Mouse (Mus musculus): ENCODE results near the gene Fgfr2. TPM values are rescaled to one million over a fixed set of nuclear protein-coding genes. Genes with fewer than 3 reads are reported as not detected.
A peak's percentile ranks its signal among the peaks of the same experiment; 100 is the strongest.

Fgfr2 gene
- polyA plus RNA-seq, 1 experiment from 2014 or later: 18.5 TPM

- no peaks in the 10 kb centered on the region for H3K27me3 ChIP-seq (replicated peaks)
- no peak overlapping the region for H3K4me2 ChIP-seq
- no peaks in the 10 kb centered on the region for H3K9me3 ChIP-seq (replicated peaks)
- WGBS (ENCODE audit: insufficient replicate concordance): 80% methylated on average over 6 of the region's 6 CpGs
- no peak overlapping the region for H3K9ac ChIP-seq
- ATAC-seq: no peak
- peaks cover 24% of the 10 kb centered on the region for H3K4me1 ChIP-seq
- H3K27ac ChIP-seq: no peak overlapping the region
- H3K4me3 ChIP-seq: no peak overlapping the region
- peaks cover 20% of the 10 kb centered on the region for H3K36me3 ChIP-seq
Observed at GRCm38 (mm10) chr7:132853361-132853760, 269.8 kb downstream of the Fgfr2 start.

- H3K27ac ChIP-seq: peak within 1 kb of the TSS; percentile 93
- H3K4me2 ChIP-seq: peak within 1 kb of the TSS; percentile 76
- under 1% methylated on average over 37 of the region's 37 CpGs for WGBS (ENCODE audit: insufficient replicate concordance)
- ATAC-seq: peak; percentile 95
- no peaks in the 10 kb centered on the region for H3K9me3 ChIP-seq (replicated peaks)
- peaks cover 24% of the 10 kb centered on the region for H3K4me1 ChIP-seq
- peak within 1 kb of the TSS; percentile 85 for H3K9ac ChIP-seq
- H3K27me3 ChIP-seq (replicated peaks): no peaks in the 10 kb centered on the region
- peak within 1 kb of the TSS; percentile 85 for H3K4me3 ChIP-seq
- peaks cover 30% of the 10 kb centered on the region for H3K36me3 ChIP-seq
Observed at GRCm38 (mm10) chr7:132852173-132852844, 270.8 kb downstream of the Fgfr2 start, which contains the start of gene Eef1akmt2. Gene Eef1akmt2, minus strand, starts transcription at chr7:132852673.

- 59% methylated on average over 3 of the region's 3 CpGs for WGBS (ENCODE audit: insufficient replicate concordance)
- Histone ChIP-seq H3K4me1 (no peaks in the 10 kb centered on the region), H3K4me2 (no peak overlapping the region), H3K27ac (no peak overlapping the region), H3K27me3 (replicated peaks) (no peaks in the 10 kb centered on the region), H3K36me3 (peaks cover 31% of the 10 kb centered on the region), H3K9ac (no peak overlapping the region), H3K4me3 (no peak overlapping the region), H3K9me3 (replicated peaks) (no peaks in the 10 kb centered on the region)
- ATAC-seq: no peak
Observed at GRCm38 (mm10) chr7:132843152-132843551, 280.0 kb downstream of the Fgfr2 start.

GRCm38 (mm10) chr7:132842455-132842854 lies 280.7 kb downstream of the Fgfr2 start:
- Histone ChIP-seq H3K27ac (no peak overlapping the region), H3K4me1 (no peaks in the 10 kb centered on the region), H3K9me3 (replicated peaks) (no peaks in the 10 kb centered on the region), H3K4me2 (no peak overlapping the region), H3K36me3 (peaks cover 28% of the 10 kb centered on the region), H3K4me3 (no peak overlapping the region), H3K27me3 (replicated peaks) (no peaks in the 10 kb centered on the region), H3K9ac (no peak overlapping the region)
- ATAC-seq: no peak
- 76% methylated on average over 1 of the region's 1 CpGs for WGBS (ENCODE audit: insufficient replicate concordance)

- Histone ChIP-seq H3K4me3 (no peak overlapping the region), H3K27ac (no peak overlapping the region), H3K4me2 (no peak overlapping the region), H3K9me3 (replicated peaks) (no peaks in the 10 kb centered on the region), H3K4me1 (no peaks in the 10 kb centered on the region), H3K27me3 (replicated peaks) (no peaks in the 10 kb centered on the region), H3K9ac (no peak overlapping the region), H3K36me3 (peaks cover 27% of the 10 kb centered on the region)
- no peak for ATAC-seq
- WGBS (ENCODE audit: insufficient replicate concordance): 61% methylated on average over 5 of the region's 5 CpGs
Observed at GRCm38 (mm10) chr7:132841287-132841686, 281.9 kb downstream of the Fgfr2 start.

- 79% methylated on average over 4 of the region's 4 CpGs for whole genome bisulfite sequencing (ENCODE audit: insufficient replicate concordance)
- Histone ChIP-seq H3K4me1 (no peaks in the 10 kb centered on the region; the same call in 1 of the 2 replicates), H3K27ac (no peak overlapping the region), H3K4me2 (no peak overlapping the region), H3K4me3 (no peak overlapping the region), H3K9ac (no peak overlapping the region), H3K27me3 (replicated peaks) (no peaks in the 10 kb centered on the region), H3K9me3 (replicated peaks) (no peaks in the 10 kb centered on the region), H3K36me3 (peaks cover 49% of the 10 kb centered on the region)
- no peak for ATAC-seq
Observed at GRCm38 (mm10) chr7:132830955-132831354, 292.2 kb downstream of the Fgfr2 start.

- Histone ChIP-seq H3K4me2 (no peak overlapping the region), H3K27me3 (replicated peaks) (no peaks in the 10 kb centered on the region), H3K9ac (no peak overlapping the region), H3K36me3 (peaks cover 24% of the 10 kb centered on the region), H3K4me1 (peaks cover 6% of the 10 kb centered on the region; the same call in 1 of the 2 replicates), H3K9me3 (replicated peaks) (no peaks in the 10 kb centered on the region), H3K4me3 (no peak overlapping the region), H3K27ac (no peak overlapping the region)
- no peak for ATAC-seq
- WGBS (ENCODE audit: insufficient replicate concordance): 23% methylated on average over 1 of the region's 1 CpGs
Observed at GRCm38 (mm10) chr7:132824346-132825022, 298.7 kb downstream of the Fgfr2 start.

- no peaks in the 10 kb centered on the region for H3K27me3 ChIP-seq (replicated peaks)
- no peak overlapping the region for H3K4me3 ChIP-seq
- peaks cover 24% of the 10 kb centered on the region for H3K36me3 ChIP-seq
- no peak overlapping the region for H3K9ac ChIP-seq
- ATAC-seq: no peak
- H3K27ac ChIP-seq: no peak overlapping the region
- no peak overlapping the region for H3K4me2 ChIP-seq
- no peaks in the 10 kb centered on the region for H3K9me3 ChIP-seq (replicated peaks)
- H3K4me1 ChIP-seq: peaks cover 6% of the 10 kb centered on the region; the same call in 1 of the 2 replicates
Observed at GRCm38 (mm10) chr7:132823832-132824231, 299.3 kb downstream of the Fgfr2 start.

- Histone ChIP-seq H3K27me3 (replicated peaks) (no peaks in the 10 kb centered on the region), H3K9ac (no peak overlapping the region), H3K4me1 (peaks cover 6% of the 10 kb centered on the region; the same call in 1 of the 2 replicates), H3K4me3 (no peak overlapping the region), H3K27ac (no peak overlapping the region), H3K9me3 (replicated peaks) (no peaks in the 10 kb centered on the region), H3K36me3 (peaks cover 6% of the 10 kb centered on the region), H3K4me2 (no peak overlapping the region)
- 69% methylated on average over 3 of the region's 3 CpGs for WGBS (ENCODE audit: insufficient replicate concordance)
- no peak for ATAC-seq
Observed at GRCm38 (mm10) chr7:132820692-132821091, 302.5 kb downstream of the Fgfr2 start.

- Histone ChIP-seq H3K4me1 (peaks cover 20% of the 10 kb centered on the region), H3K27me3 (replicated peaks) (peaks cover 10% of the 10 kb centered on the region), H3K36me3 (no peaks in the 10 kb centered on the region), H3K9ac (no peak overlapping the region), H3K9me3 (replicated peaks) (no peaks in the 10 kb centered on the region), H3K4me2 (no peak overlapping the region), H3K4me3 (no peak overlapping the region), H3K27ac (no peak overlapping the region)
- no peak for ATAC-seq
- WGBS (ENCODE audit: insufficient replicate concordance): 86% methylated on average over 6 of the region's 6 CpGs
Observed at GRCm38 (mm10) chr7:132817056-132817455, 306.1 kb downstream of the Fgfr2 start.

- H3K4me3 ChIP-seq: no peak overlapping the region
- 84% methylated on average over 2 of the region's 2 CpGs for WGBS (ENCODE audit: insufficient replicate concordance)
- peaks cover 10% of the 10 kb centered on the region for H3K27me3 ChIP-seq (replicated peaks)
- H3K4me2 ChIP-seq: no peak overlapping the region
- no peak overlapping the region for H3K9ac ChIP-seq
- no peak overlapping the region for H3K27ac ChIP-seq
- H3K9me3 ChIP-seq (replicated peaks): no peaks in the 10 kb centered on the region
- no peaks in the 10 kb centered on the region for H3K36me3 ChIP-seq
- no peak for ATAC-seq
- H3K4me1 ChIP-seq: peaks cover 26% of the 10 kb centered on the region
Observed at GRCm38 (mm10) chr7:132816528-132816927, 306.6 kb downstream of the Fgfr2 start.

GRCm38 (mm10) chr7:132815081-132815480 lies 308.1 kb downstream of the Fgfr2 start:
- Histone ChIP-seq H3K4me2 (no peak overlapping the region), H3K36me3 (no peaks in the 10 kb centered on the region), H3K9me3 (replicated peaks) (no peaks in the 10 kb centered on the region), H3K9ac (no peak overlapping the region), H3K27me3 (replicated peaks) (peaks cover 10% of the 10 kb centered on the region), H3K27ac (no peak overlapping the region), H3K4me3 (no peak overlapping the region), H3K4me1 (peaks cover 40% of the 10 kb centered on the region)
- ATAC-seq: no peak
- 77% methylated on average over 5 of the region's 5 CpGs for WGBS (ENCODE audit: insufficient replicate concordance)

All from liver, embryonic 12.5 days (tissue).